ENCODE assay signal across 25 mouse cellular contexts in the genomic region with DNA sequence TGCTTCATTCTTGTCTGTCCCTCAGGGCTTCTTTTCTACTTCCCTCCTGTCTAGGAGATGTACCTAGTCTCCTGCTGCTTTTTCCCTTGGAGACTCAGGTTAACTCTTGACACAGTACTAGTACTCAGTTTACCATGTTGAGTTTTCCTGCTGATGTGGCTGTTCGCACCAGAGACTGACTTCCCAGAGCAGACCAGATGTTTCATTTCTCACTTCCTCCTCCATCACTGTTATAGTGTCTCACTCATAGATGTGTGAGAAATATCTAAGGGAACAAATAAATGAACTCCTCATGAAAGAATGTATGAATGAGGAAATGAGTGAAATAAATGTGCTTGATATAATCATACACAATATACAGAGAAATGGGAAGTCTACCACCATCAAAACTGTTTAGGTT.
DNase-seq lines count a peak whose midpoint lies in the region; ATAC-seq and TF ChIP-seq lines count a peak whose summit lies in the region.
"Had no signal": no experiment of that assay in that cellular context is flagged by ENCODE, and none has a peak within 500 bp of the region (broad histone marks: within the 10 kb centered on the region; RNA-seq: fewer than 3 reads in every experiment).

No protein-coding gene starts in this region.

- DNase-seq in frontal cortex, postnatal 10 days (ENCODE audit: low spot score in 2 of 2), result no peak
- DNase-seq in lung, embryonic 14.5 days, result peak; percentile 23
- no peak for DNase-seq in lung, postnatal 4 days
- DNase-seq in brain, adult 2 months (ENCODE audit: low read depth, low spot score), result peak; percentile 53
- no peak for DNase-seq in cerebellum, adult 8-10 months
- DNase-seq: adrenal gland, adult 8-10 months; adrenal gland, postnatal 14 days; adrenal gland, postnatal 36 days; B cell, adult 2 months; cerebellum, adult 11 months; cerebellum, adult 18-20 months; cerebellum, adult 9-10 months; cerebellum, postnatal 10 days; cerebellum, postnatal 25 days; forebrain, postnatal 0 days had no signal

- no peak overlapping the region for H3K4me2 ChIP-seq in lung, embryonic 14.5 days
- H3K4me2 ChIP-seq: embryonic facial prominence, embryonic 12.5 days; forebrain, embryonic 13.5 days; forebrain, embryonic 15.5 days had no signal

- ATAC-seq in frontal cortex, adult (ENCODE audit: low TSS enrichment), result peak; percentile 55; the same call in 1 of the 2 replicates
- no peak for ATAC-seq in lung, embryonic 14.5 days (ENCODE audit: insufficient read depth)
- ATAC-seq: activated CD4-positive, CD25-positive, alpha-beta regulatory T cell, adult 4 months; CD4-positive, CD25-positive, alpha-beta regulatory T cell, adult 4 months; forebrain, embryonic 13.5 days; forebrain, embryonic 15.5 days; forebrain, postnatal 0 days; Patski had no signal

- H3K27me3 ChIP-seq in lung, embryonic 14.5 days (ENCODE audit: insufficient read depth, low read length), result no peaks in the 10 kb centered on the region
- H3K27me3 ChIP-seq: CH12.LX; embryonic facial prominence, embryonic 12.5 days; forebrain, embryonic 13.5 days; forebrain, embryonic 15.5 days; Patski had no signal

- H3K36me3 ChIP-seq in lung, embryonic 14.5 days (ENCODE audit: insufficient read depth), result no peaks in the 10 kb centered on the region
- H3K36me3 ChIP-seq: embryonic facial prominence, embryonic 10.5 days; embryonic facial prominence, embryonic 12.5 days; forebrain, embryonic 15.5 days; G1E had no signal

- H3K4me3 ChIP-seq in lung, embryonic 14.5 days (ENCODE audit: low read depth, low read length), result no peak overlapping the region
- H3K4me3 ChIP-seq: embryonic facial prominence, embryonic 10.5 days; embryonic facial prominence, embryonic 12.5 days; forebrain, embryonic 13.5 days; forebrain, embryonic 15.5 days had no signal

- no peaks in the 10 kb centered on the region for H3K4me1 ChIP-seq in lung, embryonic 14.5 days (ENCODE audit: insufficient read depth)
- H3K4me1 ChIP-seq: embryonic facial prominence, embryonic 12.5 days had no signal

- no peaks in the 10 kb centered on the region for H3K9me3 ChIP-seq in lung, embryonic 14.5 days (ENCODE audit: low read depth, low read length)
- H3K9me3 ChIP-seq: embryonic facial prominence, embryonic 10.5 days; embryonic facial prominence, embryonic 12.5 days; forebrain, embryonic 13.5 days; forebrain, embryonic 15.5 days had no signal

- no peak overlapping the region for H3K27ac ChIP-seq in lung, embryonic 14.5 days (ENCODE audit: low read depth)
- H3K27ac ChIP-seq: embryonic facial prominence, embryonic 10.5 days; embryonic facial prominence, embryonic 12.5 days; forebrain, embryonic 13.5 days; forebrain, embryonic 15.5 days had no signal

- H3K9ac ChIP-seq in lung, embryonic 14.5 days, result no peak overlapping the region
- H3K9ac ChIP-seq: embryonic facial prominence, embryonic 12.5 days; forebrain, embryonic 13.5 days; forebrain, embryonic 15.5 days; forebrain, postnatal 0 days had no signal

- 46% methylated on average over 1 of the region's 1 CpGs for WGBS in lung, embryonic 14.5 days

- TF ChIP-seq CTCF in lung, embryonic 14.5 days (IDR thresholded peaks at IDR 0.05; ENCODE audit: low read depth), result no peak

Comparison
In these comparisons a context has a peak if more than half of its experiments do, and no peak if none do; other contexts are left out.
1. DNase-seq: peak in lung, embryonic 14.5 days (single experiment) and brain, adult 2 months (single experiment); none in frontal cortex, postnatal 10 days (0 of 2), lung, postnatal 4 days (0 of 2) and cerebellum, adult 8-10 months (single experiment).